Mouse (Mus musculus) heart, postnatal 25 days (tissue): Measurements from ENCODE around the gene Myl10. TPM values are rescaled to one million over a fixed set of nuclear protein-coding genes. Genes with fewer than 3 reads are reported as not detected.
"Not testable (repeated sequence)": the region's sequence is repeated elsewhere in the genome, so short reads cannot be mapped to it uniquely, and the experiment has no call there.

ENCODE experiments used
- DNase-seq: peaks from one replicate; pipeline ENCODE4 v3.0.0; 2022; ENCODE audit warnings: low spot score
- intact Hi-C: fragments of 180-260 bp; cut with DNase I; formaldehyde crosslinking; loops from one replicate; pipeline ENCODE4 v1.15.1; 2025
- total RNA-seq, 2 experiments: library from RNA; stranded (reverse); gene quantifications; 2 replicates each; pipeline ENCODE4 v1.2.3; 2021

Gene Myl10
- not detected for total RNA-seq

- intact Hi-C loops = no loop called here
- no peak for DNase-seq
Observed at GRCm38 (mm10) chr5:136692784-136693183, at the start of gene Myl10. Gene Myl10 (plus strand): TSS chr5:136693146.

- intact Hi-C loops = no loop called here
- no peak for DNase-seq
Observed at GRCm38 (mm10) chr5:136646731-136647328, 46.1 kb upstream of the Myl10 start.

- DNase-seq = no peak
- intact Hi-C loops = no loop called here
Observed at GRCm38 (mm10) chr5:136649071-136649470, 43.9 kb upstream of the Myl10 start.

- intact Hi-C loops = no loop called here
- DNase-seq = no peak
Observed at GRCm38 (mm10) chr5:136649655-136650054, 43.3 kb upstream of the Myl10 start.

- intact Hi-C loops = no loop called here
- no peak for DNase-seq
Observed at GRCm38 (mm10) chr5:136654481-136654880, 38.5 kb upstream of the Myl10 start.

- intact Hi-C loops = no loop called here
- no peak for DNase-seq
Observed at GRCm38 (mm10) chr5:136656830-136657395, 36.0 kb upstream of the Myl10 start.

GRCm38 (mm10) chr5:136660721-136661120 lies 32.2 kb upstream of the Myl10 start:
- intact Hi-C loops = loop anchor here (5.0 kb wide), 1 partner anchor 88 kb away; no protein-coding TSS in a partner anchor
- DNase-seq = not testable (repeated sequence)

GRCm38 (mm10) chr5:136662281-136662680 lies 30.7 kb upstream of the Myl10 start:
- intact Hi-C loops = loop anchor here (5.0 kb wide), 1 partner anchor 90 kb away; no protein-coding TSS in a partner anchor
- no peak for DNase-seq

- no peak for DNase-seq
- intact Hi-C loops = loop anchor here (5.0 kb wide), 1 partner anchor 91 kb away; no protein-coding TSS in a partner anchor
Observed at GRCm38 (mm10) chr5:136662822-136663221, 30.1 kb upstream of the Myl10 start.

- DNase-seq = peak; percentile 23
- intact Hi-C loops = loop anchor here (2.0 to 5.0 kb wide), 4 partner anchors 92 to 462 kb away; no protein-coding TSS in a partner anchor
Observed at GRCm38 (mm10) chr5:136664497-136664896, 28.4 kb upstream of the Myl10 start.

GRCm38 (mm10) chr5:136676315-136677030 lies 16.5 kb upstream of the Myl10 start:
- no peak for DNase-seq

GRCm38 (mm10) chr5:136678840-136679348 lies 14.1 kb upstream of the Myl10 start:
- DNase-seq = no peak
- intact Hi-C loops = no loop called here

More at GRCm38 (mm10) chr5:136676315-136677030, 16.5 kb upstream of the Myl10 start:
- intact Hi-C loops = no loop called here

- intact Hi-C loops = no loop called here
- no peak for DNase-seq
Observed at GRCm38 (mm10) chr5:136686349-136686748, 6.6 kb upstream of the Myl10 start.

GRCm38 (mm10) chr5:136687561-136687960 lies 5.4 kb upstream of the Myl10 start:
- intact Hi-C loops = no loop called here
- DNase-seq = no peak

- no peak for DNase-seq
- intact Hi-C loops = no loop called here
Observed at GRCm38 (mm10) chr5:136688841-136689240, 4.1 kb upstream of the Myl10 start.

GRCm38 (mm10) chr5:136691170-136691569 lies 1.8 kb upstream of the Myl10 start:
- no peak for DNase-seq
- intact Hi-C loops = no loop called here

- intact Hi-C loops = no loop called here
Observed at GRCm38 (mm10) chr5:136693418-136693817, 472 bp downstream of the Myl10 start.

GRCm38 (mm10) chr5:136694976-136695375 lies 2.0 kb downstream of the Myl10 start:
- no peak for DNase-seq
- intact Hi-C loops = no loop called here

More at GRCm38 (mm10) chr5:136693418-136693817, 472 bp downstream of the Myl10 start:
- no peak for DNase-seq

GRCm38 (mm10) chr5:136696516-136696915 lies 3.6 kb downstream of the Myl10 start:
- intact Hi-C loops = no loop called here
- DNase-seq = no peak

- intact Hi-C loops = no loop called here
- no peak for DNase-seq
Observed at GRCm38 (mm10) chr5:136697618-136698017, 4.7 kb downstream of the Myl10 start.
